Mouse (Mus musculus) forebrain, embryonic 14.5 days (tissue): ENCODE data around the gene Zmynd11. TPM values are rescaled to one million over a fixed set of nuclear protein-coding genes. Genes with fewer than 3 reads are reported as not detected.

Experiments used
- ATAC-seq: fragments of 200-750 bp; cut with Nextera tagmentation; 2 replicates; pipeline ENCODE4 v1.8.0; 2017; ENCODE audit warnings: mild to moderate bottlenecking, moderate library complexity
- DNase-seq: peaks from one replicate; pipeline ENCODE4 v3.0.0-alpha.2; 2015; ENCODE audit warnings: low spot score
- H3K27ac ChIP-seq: fragments of 300-500 bp; sonication (generic); 2 replicates; pipeline ENCODE4 v1.5.1; 2014; ENCODE audit warnings: low read depth, mild to moderate bottlenecking, control low read depth, low read length, moderate library complexity
- H3K27me3 ChIP-seq: fragments of 300-500 bp; sonication (generic); replicated peaks from 2 replicates; pipeline ENCODE4 v1.6.1; 2014; ENCODE audit warnings: low read length, control low read depth, mixed read lengths; ENCODE audit not compliant: control insufficient read depth, insufficient read depth
- H3K36me3 ChIP-seq: fragments of 300-500 bp; sonication (generic); 2 replicates; pipeline ENCODE4 v1.6.1; 2014; ENCODE audit warnings: low read length, control low read depth; ENCODE audit not compliant: control insufficient read depth, insufficient read depth
- H3K4me1 ChIP-seq: fragments of 300-500 bp; sonication (generic); 2 replicates; pipeline ENCODE4 v1.6.1; 2014; ENCODE audit warnings: antibody characterized with exemption, low read length, control low read depth; ENCODE audit not compliant: control insufficient read depth, insufficient read depth
- H3K4me2 ChIP-seq: fragments of 300-500 bp; sonication (generic); 2 replicates; pipeline ENCODE4 v1.6.1; 2014; ENCODE audit warnings: mild to moderate bottlenecking, control low read depth, low read length
- H3K4me3 ChIP-seq: fragments of 300-500 bp; sonication (generic); 2 replicates; pipeline ENCODE4 v1.5.1; 2014; ENCODE audit warnings: low read depth, low read length, control low read depth
- H3K9ac ChIP-seq: fragments of 300-500 bp; sonication (generic); 2 replicates; pipeline ENCODE4 v1.6.1; 2014; ENCODE audit warnings: mild to moderate bottlenecking, low read length, control low read depth, moderate library complexity
- H3K9me3 ChIP-seq: fragments of 300-500 bp; sonication (generic); replicated peaks from 2 replicates; pipeline ENCODE4 v1.6.1; 2016; ENCODE audit warnings: low read length, control low read depth, mixed read lengths; ENCODE audit not compliant: control insufficient read depth
- WGBS: fragments of 180-500 bp; shearing (Covaris S2); extraction: QIAGEN DNeasy Blood & Tissue Kit; methylation state at CpG from one replicate; pipeline ENCODE4 v1.1.7; 2014; 5-methylcytosine and 5-hydroxymethylcytosine counted together
- polyA plus RNA-seq: library from polyadenylated mRNA; unstranded; fragments of >200 nt; fragmentation: Nextera tagmentation; extraction: Ambion mirVana; gene quantifications from 2 replicates; pipeline ENCODE4 v1.2.1, GENCODE M21; 2014

Zmynd11 gene
- polyA plus RNA-seq, 1 experiment from 2014 or later: 148 TPM

DNA sequence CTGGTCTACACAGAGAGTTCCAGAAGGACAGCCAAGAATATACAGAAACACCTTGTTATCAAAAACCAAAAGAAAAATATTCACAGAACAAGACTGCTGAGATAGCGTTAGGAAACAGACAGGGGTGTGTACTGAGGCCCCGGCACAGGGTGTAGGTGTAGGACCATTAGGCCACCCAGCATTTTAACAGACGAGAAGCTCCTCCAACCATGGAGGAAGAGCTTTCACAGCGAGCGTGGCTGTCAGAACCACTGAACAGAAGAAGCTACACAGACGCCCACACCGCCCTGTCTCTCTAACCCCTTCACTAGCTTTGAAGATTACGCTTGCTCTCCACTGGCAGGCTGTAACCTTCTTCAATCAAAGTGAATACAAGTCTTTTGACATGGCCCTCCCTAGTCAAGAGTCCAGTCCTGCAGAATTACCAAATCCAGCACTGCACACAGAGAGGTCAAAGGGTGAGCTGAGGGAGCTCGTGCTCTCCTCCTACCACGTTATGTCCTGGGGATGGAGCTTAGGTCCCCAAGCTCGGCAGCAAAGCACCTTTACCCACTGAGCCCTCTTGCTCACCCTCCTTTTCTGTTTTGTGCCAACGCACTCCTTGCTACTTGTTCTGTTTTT is 62.4 kb downstream of the Zmynd11 start:
- Histone ChIP-seq H3K27ac (no peak overlapping the region), H3K4me3 (no peak overlapping the region), H3K27me3 (no peaks in the 10 kb centered on the region), H3K9me3 (no peaks in the 10 kb centered on the region), H3K36me3 (peaks cover 8% of the 10 kb centered on the region; the same call in 1 of the 2 replicates), H3K9ac (no peak overlapping the region), H3K4me2 (no peak overlapping the region), H3K4me1 (no peaks in the 10 kb centered on the region)
- WGBS: 90% methylated on average over 12 of the region's 12 CpGs
- no peak for DNase-seq
- ATAC-seq: no peak

DNA sequence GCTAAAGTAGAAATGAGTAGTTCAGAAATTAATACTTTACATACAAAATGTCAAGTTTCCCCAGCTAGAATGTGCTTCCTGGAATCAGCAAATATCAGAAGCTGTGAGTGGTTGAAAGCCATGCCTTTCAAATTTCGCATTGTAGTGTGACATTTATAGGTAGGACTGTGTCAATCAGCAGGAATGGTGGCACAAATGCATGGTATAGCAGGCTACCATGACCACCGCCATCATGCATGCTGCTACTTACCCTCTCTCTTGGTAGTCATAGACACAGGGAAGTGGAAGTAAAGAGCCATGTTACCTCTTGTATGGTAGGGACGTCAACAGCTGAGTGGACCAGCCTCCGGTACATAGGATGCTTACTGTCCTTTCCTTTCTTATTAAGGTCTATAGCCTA is 67.8 kb downstream of the Zmynd11 start:
- Histone ChIP-seq H3K4me1 (no peaks in the 10 kb centered on the region), H3K36me3 (peaks cover 48% of the 10 kb centered on the region), H3K9me3 (no peaks in the 10 kb centered on the region), H3K4me2 (no peak overlapping the region), H3K9ac (no peak overlapping the region), H3K4me3 (no peak overlapping the region), H3K27me3 (no peaks in the 10 kb centered on the region), H3K27ac (no peak overlapping the region)
- DNase-seq (no peak), ATAC-seq (no peak)
- WGBS: 97% methylated on average over 4 of the region's 4 CpGs

DNA sequence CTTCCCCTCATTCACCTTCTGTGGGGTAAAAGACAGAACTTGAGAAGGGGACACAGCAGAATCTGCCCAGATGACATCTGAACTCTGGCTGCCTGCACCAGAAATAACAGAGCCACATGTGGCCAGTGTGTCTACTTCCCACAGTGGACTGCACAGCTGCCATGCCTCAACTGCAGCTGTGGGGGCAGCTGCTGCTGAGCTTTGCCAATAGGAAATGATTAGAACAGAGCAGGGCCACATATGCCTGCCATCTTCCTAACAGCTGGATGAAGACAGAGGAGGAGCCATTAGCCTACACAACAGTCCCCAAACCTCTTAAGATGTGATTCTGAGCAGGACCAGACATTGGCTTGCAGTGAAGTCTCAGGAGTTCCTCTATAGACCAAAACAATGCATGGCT is 69.3 kb downstream of the Zmynd11 start:
- DNase-seq (no peak), ATAC-seq (no peak)
- Histone ChIP-seq H3K4me2 (no peak overlapping the region), H3K4me3 (no peak overlapping the region), H3K27me3 (no peaks in the 10 kb centered on the region), H3K36me3 (peaks cover 59% of the 10 kb centered on the region), H3K27ac (no peak overlapping the region), H3K9me3 (no peaks in the 10 kb centered on the region), H3K9ac (no peak overlapping the region), H3K4me1 (no peaks in the 10 kb centered on the region)

DNA sequence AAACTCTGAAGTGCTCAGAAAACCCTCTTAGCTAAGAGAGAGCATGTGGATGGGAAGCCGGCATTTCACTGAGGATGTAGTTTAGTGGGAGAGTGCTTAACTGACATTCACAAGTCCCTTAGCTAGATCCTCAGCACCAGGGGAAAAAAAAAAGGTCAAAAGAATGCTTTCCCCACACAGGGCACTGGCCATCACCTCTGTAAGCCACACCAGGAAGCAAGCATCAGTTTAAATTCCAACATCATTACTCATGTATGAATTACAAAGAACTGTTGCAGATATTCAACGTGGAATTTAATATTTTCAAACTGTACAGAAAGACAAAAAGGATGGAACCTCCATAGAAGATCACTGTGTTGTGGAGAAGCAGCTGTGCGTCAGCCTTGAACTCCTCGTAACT is 69.7 kb downstream of the Zmynd11 start:
- no peak overlapping the region for H3K4me2 ChIP-seq
- ATAC-seq: no peak
- no peak overlapping the region for H3K9ac ChIP-seq
- WGBS: 98% methylated on average over 4 of the region's 4 CpGs
- no peaks in the 10 kb centered on the region for H3K9me3 ChIP-seq
- no peak overlapping the region for H3K27ac ChIP-seq
- no peaks in the 10 kb centered on the region for H3K4me1 ChIP-seq
- peaks cover 63% of the 10 kb centered on the region for H3K36me3 ChIP-seq
- DNase-seq: no peak
- no peaks in the 10 kb centered on the region for H3K27me3 ChIP-seq
- H3K4me3 ChIP-seq: no peak overlapping the region

DNA sequence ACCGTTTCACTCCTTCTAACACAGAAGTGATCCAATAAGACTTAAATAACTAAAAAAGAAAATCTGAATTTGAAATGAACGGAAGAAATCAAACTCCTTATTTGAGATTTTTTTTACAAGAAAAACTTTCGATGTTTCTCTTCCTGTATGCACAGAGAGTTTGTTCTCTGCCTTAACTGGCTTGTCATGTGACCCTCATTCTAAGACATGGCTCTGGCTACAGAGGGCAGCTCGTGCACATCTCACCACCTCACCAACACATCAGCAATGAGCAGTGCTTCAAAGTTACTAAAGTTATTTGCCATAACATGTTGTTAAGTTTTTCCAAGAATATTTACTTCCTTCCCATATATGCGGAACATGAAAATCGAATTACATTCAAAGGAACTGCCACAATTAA is 70.5 kb downstream of the Zmynd11 start:
- H3K9me3 ChIP-seq: no peaks in the 10 kb centered on the region
- whole genome bisulfite sequencing: 97% methylated on average over 6 of the region's 6 CpGs
- no peaks in the 10 kb centered on the region for H3K27me3 ChIP-seq
- H3K4me3 ChIP-seq: no peak overlapping the region
- H3K4me1 ChIP-seq: no peaks in the 10 kb centered on the region
- no peak overlapping the region for H3K9ac ChIP-seq
- no peak for DNase-seq
- H3K36me3 ChIP-seq: peaks cover 70% of the 10 kb centered on the region
- no peak for ATAC-seq
- no peak overlapping the region for H3K4me2 ChIP-seq
- no peak overlapping the region for H3K27ac ChIP-seq

DNA sequence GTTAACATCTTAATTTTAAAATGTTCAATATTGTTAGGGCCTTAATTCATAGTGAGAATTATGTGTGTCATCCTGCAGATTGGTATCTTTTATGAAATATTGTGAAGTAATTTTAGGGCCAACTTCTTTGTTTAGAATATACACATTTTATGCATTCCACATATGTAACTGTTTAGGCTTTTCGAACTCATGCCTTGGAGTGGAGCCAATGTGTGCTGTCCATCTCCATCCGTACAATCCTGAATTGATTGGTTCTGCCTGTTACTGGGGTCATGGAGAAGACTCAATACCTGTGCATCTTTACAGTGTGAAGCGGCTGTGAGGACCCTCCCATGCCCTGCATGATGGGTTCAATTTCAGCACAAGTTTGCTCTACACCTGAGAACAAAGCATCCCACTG is 72.3 kb downstream of the Zmynd11 start:
- DNase-seq: no peak
- 95% methylated on average over 3 of the region's 3 CpGs for WGBS
- Histone ChIP-seq H3K9ac (no peak overlapping the region), H3K27ac (no peak overlapping the region), H3K4me1 (no peaks in the 10 kb centered on the region), H3K9me3 (no peaks in the 10 kb centered on the region), H3K4me3 (no peak overlapping the region), H3K36me3 (peaks cover 84% of the 10 kb centered on the region), H3K4me2 (no peak overlapping the region), H3K27me3 (no peaks in the 10 kb centered on the region)
- no peak for ATAC-seq

DNA sequence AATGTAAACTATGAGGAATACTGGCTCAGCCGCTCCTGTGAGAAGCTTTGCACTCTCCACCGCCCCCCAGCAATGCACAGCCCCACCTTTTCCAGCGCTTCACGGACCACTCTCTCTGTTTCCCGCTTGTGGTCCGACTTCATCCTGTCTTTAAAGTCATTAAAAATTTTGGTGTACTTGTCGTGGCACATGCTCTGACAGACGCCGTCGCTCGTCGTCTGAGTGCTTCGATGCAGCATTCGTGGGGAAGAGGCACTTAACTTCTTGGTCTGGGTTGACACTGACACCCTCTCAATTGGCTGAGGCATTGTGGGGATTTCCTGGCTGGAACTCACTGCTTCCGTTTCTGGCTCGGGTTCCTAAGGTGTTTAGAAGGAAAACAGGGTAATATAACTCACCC is 75.8 kb downstream of the Zmynd11 start:
- Histone ChIP-seq H3K9me3 (no peaks in the 10 kb centered on the region), H3K4me1 (no peaks in the 10 kb centered on the region), H3K4me2 (no peak overlapping the region), H3K27ac (no peak overlapping the region), H3K27me3 (no peaks in the 10 kb centered on the region), H3K36me3 (peaks cover 83% of the 10 kb centered on the region), H3K9ac (no peak overlapping the region), H3K4me3 (no peak overlapping the region)
- no peak for DNase-seq
- 92% methylated on average over 16 of the region's 16 CpGs for WGBS
- no peak for ATAC-seq

DNA sequence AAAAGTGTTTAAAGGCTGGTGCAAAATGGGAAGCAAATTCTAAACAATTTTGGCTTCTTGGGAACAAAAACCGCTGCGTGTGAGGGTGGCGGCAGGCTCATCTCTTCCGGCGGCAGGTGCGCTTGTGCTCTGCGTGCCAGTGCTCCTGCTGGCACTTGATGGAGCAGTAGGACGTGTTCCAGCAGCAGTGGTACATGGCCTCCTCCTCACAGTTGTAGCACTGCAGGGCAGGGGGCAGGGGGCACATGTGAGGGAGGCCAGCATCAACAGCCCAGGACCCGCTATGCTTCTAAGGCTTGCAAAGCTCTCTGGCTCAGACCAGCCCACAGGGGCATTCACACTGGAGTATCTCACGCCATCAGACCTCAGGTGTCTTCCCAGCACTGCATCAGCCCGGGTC is 78.4 kb downstream of the Zmynd11 start:
- Histone ChIP-seq H3K9ac (no peak overlapping the region), H3K27ac (no peak overlapping the region), H3K27me3 (no peaks in the 10 kb centered on the region), H3K4me1 (no peaks in the 10 kb centered on the region), H3K4me3 (no peak overlapping the region), H3K9me3 (no peaks in the 10 kb centered on the region), H3K36me3 (peaks cover 90% of the 10 kb centered on the region), H3K4me2 (no peak overlapping the region)
- 91% methylated on average over 11 of the region's 11 CpGs for WGBS
- DNase-seq (no peak), ATAC-seq (peak; percentile 28; the same call in 1 of the 2 replicates)

DNA sequence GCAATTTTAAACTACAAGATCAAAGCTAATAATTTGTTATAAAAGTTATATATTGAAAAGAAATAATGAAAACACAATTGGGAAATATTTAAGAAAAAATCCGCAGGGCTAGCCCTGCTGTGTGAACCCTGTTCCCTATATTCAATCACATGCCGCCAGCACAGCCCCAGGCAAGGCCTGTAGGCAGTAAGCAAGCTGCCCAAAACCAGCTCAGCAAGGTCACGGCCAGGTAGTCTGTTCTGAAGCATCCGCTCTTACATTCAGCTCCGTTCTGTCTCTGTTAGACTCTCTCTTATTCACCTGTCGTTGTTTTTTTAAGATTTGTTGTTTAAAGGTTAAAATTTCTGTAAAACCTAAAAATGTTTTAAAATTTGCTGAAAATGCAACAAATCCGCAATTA is 78.9 kb downstream of the Zmynd11 start:
- Histone ChIP-seq H3K9ac (no peak overlapping the region), H3K9me3 (no peaks in the 10 kb centered on the region), H3K4me1 (no peaks in the 10 kb centered on the region), H3K27me3 (no peaks in the 10 kb centered on the region), H3K4me2 (no peak overlapping the region), H3K36me3 (peaks cover 87% of the 10 kb centered on the region), H3K27ac (no peak overlapping the region; the same call in 1 of the 2 replicates), H3K4me3 (no peak overlapping the region)
- ATAC-seq: no peak
- 97% methylated on average over 7 of the region's 7 CpGs for WGBS
- DNase-seq: no peak
